Mouse (Mus musculus) liver, embryonic 11.5 days (tissue): ENCODE data around the gene 4930558K02Rik. TPM values are rescaled to one million over a fixed set of nuclear protein-coding genes. Genes with fewer than 3 reads are reported as not detected.

Source experiments
- ATAC-seq: fragments of 200-750 bp; cut with Nextera tagmentation; replicated peaks from 2 replicates; pipeline ENCODE4 v1.8.0; 2017; ENCODE audit warnings: moderate number of reproducible peaks, mild to moderate bottlenecking, moderate TSS enrichment, moderate library complexity; ENCODE audit not compliant: low FRiP score
- DNase-seq: peaks from one replicate; pipeline ENCODE4 v3.0.0-alpha.2; 2017; ENCODE audit warnings: low spot score
- H3K27ac ChIP-seq: fragments of 300-500 bp; sonication (generic); 2 replicates; pipeline ENCODE4 v1.5.1; 2014; ENCODE audit warnings: mild to moderate bottlenecking, low read depth, low read length, control low read depth
- H3K27me3 ChIP-seq: fragments of 300-500 bp; sonication (generic); replicated peaks from 2 replicates; pipeline ENCODE4 v1.6.1; 2014; ENCODE audit warnings: low read length, mixed read lengths; ENCODE audit not compliant: control insufficient read depth, insufficient read depth
- H3K36me3 ChIP-seq: fragments of 300-500 bp; sonication (generic); 2 replicates; pipeline ENCODE4 v1.6.1; 2014; ENCODE audit warnings: mild to moderate bottlenecking, low read length, moderate library complexity, mixed read lengths; ENCODE audit not compliant: control insufficient read depth, insufficient read depth
- H3K4me1 ChIP-seq: fragments of 300-500 bp; sonication (generic); replicated peaks from 2 replicates; pipeline ENCODE4 v1.6.1; 2014; ENCODE audit warnings: low read length, mixed read lengths; ENCODE audit not compliant: control insufficient read depth, insufficient read depth
- H3K4me2 ChIP-seq: fragments of 300-500 bp; sonication (generic); 2 replicates; pipeline ENCODE4 v1.6.1; 2014; ENCODE audit warnings: mild to moderate bottlenecking, control low read depth, moderate library complexity
- H3K4me3 ChIP-seq: fragments of 300-500 bp; sonication (generic); 2 replicates; pipeline ENCODE4 v1.5.1; 2014; ENCODE audit warnings: low read depth, low read length, control low read depth
- H3K9ac ChIP-seq: fragments of 300-500 bp; sonication (generic); 2 replicates; pipeline ENCODE4 v1.6.1; 2014; ENCODE audit warnings: low read depth, low read length, control low read depth
- H3K9me3 ChIP-seq: fragments of 300-500 bp; sonication (generic); 2 replicates; pipeline ENCODE4 v1.6.1; 2016; ENCODE audit warnings: low read length, inconsistent platforms, mixed read lengths; ENCODE audit not compliant: control insufficient read depth
- WGBS: fragments of 180-500 bp; shearing (Covaris S2); extraction: QIAGEN DNeasy Blood & Tissue Kit; methylation state at CpG from one replicate; pipeline ENCODE4 v1.1.7; 2014; 5-methylcytosine and 5-hydroxymethylcytosine counted together
- polyA plus RNA-seq: library from polyadenylated mRNA; unstranded; fragments of >200 nt; fragmentation: Nextera tagmentation; extraction: Ambion mirVana; gene quantifications from 2 replicates; pipeline ENCODE4 v1.2.1, GENCODE M21; 2014

4930558K02Rik gene
- polyA plus RNA-seq, 1 experiment from 2014 or later = not detected

DNA sequence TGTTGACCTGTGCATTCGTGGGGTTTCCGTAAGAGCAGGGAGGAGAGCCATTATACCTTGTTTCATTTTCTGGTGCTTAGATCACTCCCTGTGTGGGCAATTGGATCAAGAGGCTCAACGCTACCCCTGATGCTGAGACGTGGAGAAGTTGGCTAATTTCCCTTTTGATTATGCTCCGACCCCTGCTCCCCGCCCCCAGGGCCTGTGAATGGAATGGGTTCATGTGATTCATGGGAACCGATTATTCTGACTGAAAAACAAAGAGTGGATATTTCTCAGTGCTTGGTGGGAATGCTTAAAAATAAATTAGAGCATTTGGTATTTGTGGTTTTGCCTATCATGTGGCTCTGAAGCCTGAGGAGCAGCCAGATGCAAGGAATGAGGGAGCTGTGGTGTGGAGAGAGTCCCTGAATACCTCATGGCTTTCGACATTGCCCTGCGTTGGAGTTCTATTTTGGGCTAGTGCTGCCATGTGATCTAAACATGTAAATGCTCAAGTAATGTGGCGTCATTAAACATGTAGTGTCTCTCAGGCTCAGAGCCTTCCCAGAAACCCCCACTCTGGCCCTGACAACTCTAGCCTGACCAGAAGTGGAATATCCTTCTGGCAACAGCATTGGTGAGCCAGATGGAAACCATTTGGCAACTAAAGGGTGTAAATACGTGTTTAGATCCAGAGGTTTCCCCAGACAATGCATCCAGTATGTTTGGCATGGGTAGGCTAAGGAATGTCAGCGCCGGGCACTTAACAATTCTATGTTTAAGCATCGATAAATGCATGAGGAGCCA is 24.5 kb upstream of the 4930558K02Rik start:
- Histone ChIP-seq H3K9ac (no peak overlapping the region), H3K36me3 (no peaks in the 10 kb centered on the region), H3K4me1 (peaks cover 5% of the 10 kb centered on the region; the same call in 1 of the 2 replicates), H3K27ac (peak overlapping the region; percentile 38; the same call in 1 of the 2 replicates), H3K4me2 (no peak overlapping the region), H3K9me3 (no peaks in the 10 kb centered on the region), H3K4me3 (no peak overlapping the region), H3K27me3 (no peaks in the 10 kb centered on the region)
- no peak for ATAC-seq
- no peak for DNase-seq
- WGBS = 74% methylated on average over 14 of the region's 14 CpGs

GRCm38 (mm10) chr1:162001328-162001727 is 21.9 kb upstream of the 4930558K02Rik start:
- DNase-seq = no peak
- Histone ChIP-seq H3K9me3 (no peaks in the 10 kb centered on the region), H3K4me3 (no peak overlapping the region), H3K4me2 (no peak overlapping the region), H3K27ac (no peak overlapping the region), H3K27me3 (no peaks in the 10 kb centered on the region), H3K4me1 (peaks cover 8% of the 10 kb centered on the region; the same call in 1 of the 2 replicates), H3K36me3 (no peaks in the 10 kb centered on the region), H3K9ac (no peak overlapping the region)
- WGBS = 79% methylated on average over 8 of the region's 8 CpGs
- no peak for ATAC-seq

- H3K9ac ChIP-seq = 0 out of 2 replicates have a peak overlapping the region, but pooled peaks have one; percentile 35
- no peak overlapping the region for H3K27ac ChIP-seq
- 0 out of 2 replicates have a peak overlapping the region, but pooled peaks have one; percentile 23 for H3K4me2 ChIP-seq
- ATAC-seq = peak; percentile 55; the same call in 1 of the 2 replicates
- H3K36me3 ChIP-seq = no peaks in the 10 kb centered on the region
- no peak overlapping the region for H3K4me3 ChIP-seq
- H3K4me1 ChIP-seq = peaks cover 8% of the 10 kb centered on the region; the same call in 1 of the 2 replicates
- H3K9me3 ChIP-seq = no peaks in the 10 kb centered on the region
- 11% methylated on average over 4 of the region's 4 CpGs for WGBS
- H3K27me3 ChIP-seq = no peaks in the 10 kb centered on the region
- peak; percentile 50 for DNase-seq
These were observed 20.5 kb upstream of the 4930558K02Rik start for GRCm38 (mm10) chr1:161999882-162000371.

DNA sequence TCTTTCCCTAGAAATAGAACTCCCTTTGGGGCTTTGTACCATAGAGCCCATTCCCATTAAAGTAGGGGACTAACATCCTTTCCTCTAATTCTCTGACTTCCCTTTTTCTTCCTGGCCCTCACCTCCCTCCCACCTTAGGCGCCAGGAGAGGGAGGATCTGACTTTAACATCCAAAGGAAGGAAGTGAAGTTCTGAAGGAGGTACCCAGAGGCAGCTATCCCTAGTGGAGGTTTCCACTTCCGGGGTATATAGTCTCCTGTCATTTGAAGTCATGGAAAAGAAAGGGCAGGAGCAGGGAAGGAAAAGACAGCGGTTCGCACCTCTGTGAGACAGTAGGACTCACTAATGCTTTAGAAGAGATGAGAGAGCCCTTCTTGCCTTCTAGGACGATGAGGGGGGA is 19.9 kb upstream of the 4930558K02Rik start:
- no peaks in the 10 kb centered on the region for H3K36me3 ChIP-seq
- 0 out of 2 replicates have a peak overlapping the region, but pooled peaks have one; percentile 8 for H3K27ac ChIP-seq
- DNase-seq (no peak), ATAC-seq (no peak)
- peaks cover 3% of the 10 kb centered on the region; the same call in 1 of the 2 replicates for H3K4me1 ChIP-seq
- no peaks in the 10 kb centered on the region for H3K9me3 ChIP-seq
- no peak overlapping the region for H3K9ac ChIP-seq
- WGBS = 37% methylated on average over 5 of the region's 5 CpGs
- H3K4me2 ChIP-seq = no peak overlapping the region
- no peaks in the 10 kb centered on the region for H3K27me3 ChIP-seq
- H3K4me3 ChIP-seq = no peak overlapping the region

DNA sequence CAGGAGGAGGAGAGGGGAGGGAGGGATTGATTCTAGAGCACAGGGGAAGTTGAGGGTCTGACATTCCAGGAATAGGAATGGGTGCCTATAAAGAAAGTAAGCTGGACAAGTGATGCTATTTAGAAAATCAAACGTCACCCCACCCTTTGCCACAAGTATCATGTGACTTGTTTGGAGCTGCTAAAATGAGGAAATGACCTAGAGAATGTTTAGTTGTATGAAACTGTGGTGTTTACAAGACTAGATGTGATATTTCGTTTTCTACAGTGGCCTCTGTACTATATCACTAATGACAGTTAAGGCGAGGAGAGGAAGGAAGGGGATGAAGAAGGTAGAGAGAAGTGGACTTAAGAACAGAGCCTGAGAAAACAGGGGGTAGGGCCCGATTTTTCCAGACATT is 19.3 kb upstream of the 4930558K02Rik start:
- Histone ChIP-seq H3K4me1 (0 out of 2 replicates have a peak, but pooled peaks cover 3% of the 10 kb centered on the region), H3K4me3 (no peak overlapping the region), H3K27me3 (no peaks in the 10 kb centered on the region), H3K27ac (no peak overlapping the region), H3K9me3 (no peaks in the 10 kb centered on the region), H3K4me2 (no peak overlapping the region), H3K36me3 (no peaks in the 10 kb centered on the region), H3K9ac (no peak overlapping the region)
- no peak for DNase-seq
- ATAC-seq = no peak
- WGBS = 46% methylated on average over 4 of the region's 4 CpGs

DNA sequence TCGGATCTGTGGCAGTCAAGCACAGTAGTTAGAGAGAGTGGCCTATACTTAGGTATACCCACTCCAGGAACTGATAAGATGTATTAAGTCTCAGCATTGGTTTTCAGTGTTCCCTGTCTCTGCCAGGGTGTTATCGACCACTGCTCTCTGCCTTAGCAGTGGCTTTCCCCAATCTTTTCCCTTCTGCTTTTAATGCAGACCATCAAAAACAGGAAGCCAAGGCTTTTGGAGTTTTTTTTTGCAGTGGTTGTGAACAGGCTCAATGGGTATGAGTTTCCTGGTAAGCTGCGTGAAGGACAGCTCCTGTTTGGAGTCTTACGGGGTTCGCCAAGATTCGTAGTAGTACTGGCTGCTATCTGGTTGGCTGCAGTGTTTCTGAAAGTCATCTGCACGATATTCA is 13.0 kb upstream of the 4930558K02Rik start:
- Histone ChIP-seq H3K36me3 (no peaks in the 10 kb centered on the region), H3K9me3 (no peaks in the 10 kb centered on the region), H3K4me1 (0 out of 2 replicates have a peak, but pooled peaks cover 3% of the 10 kb centered on the region), H3K27me3 (no peaks in the 10 kb centered on the region), H3K4me2 (no peak overlapping the region), H3K4me3 (no peak overlapping the region), H3K27ac (no peak overlapping the region), H3K9ac (no peak overlapping the region)
- DNase-seq (no peak), ATAC-seq (no peak)
- WGBS = 72% methylated on average over 7 of the region's 7 CpGs

DNA sequence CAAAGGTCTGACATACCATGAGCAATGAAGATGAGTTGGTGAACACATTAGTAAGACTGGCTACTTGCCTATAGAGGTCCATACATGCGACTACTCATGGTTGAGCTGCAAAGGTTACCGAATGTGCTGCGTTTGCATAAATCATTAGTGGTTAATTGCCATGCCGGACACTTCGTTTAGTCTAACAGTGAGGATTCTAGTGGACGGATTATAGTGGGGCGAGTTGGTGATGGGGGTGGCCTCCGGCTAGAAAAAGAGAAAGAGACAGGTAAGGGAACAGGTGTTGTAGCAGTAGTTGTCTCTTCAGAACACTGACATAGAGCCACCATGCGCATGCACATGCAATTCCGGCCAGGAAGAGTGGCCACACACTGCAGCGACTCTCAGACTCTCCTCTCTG is 12.4 kb upstream of the 4930558K02Rik start:
- Histone ChIP-seq H3K4me2 (no peak overlapping the region), H3K4me1 (0 out of 2 replicates have a peak, but pooled peaks cover 1% of the 10 kb centered on the region), H3K4me3 (no peak overlapping the region), H3K9ac (no peak overlapping the region), H3K9me3 (no peaks in the 10 kb centered on the region), H3K27me3 (no peaks in the 10 kb centered on the region), H3K36me3 (no peaks in the 10 kb centered on the region), H3K27ac (no peak overlapping the region)
- no peak for DNase-seq
- ATAC-seq = no peak
- WGBS = 91% methylated on average over 11 of the region's 11 CpGs

DNA sequence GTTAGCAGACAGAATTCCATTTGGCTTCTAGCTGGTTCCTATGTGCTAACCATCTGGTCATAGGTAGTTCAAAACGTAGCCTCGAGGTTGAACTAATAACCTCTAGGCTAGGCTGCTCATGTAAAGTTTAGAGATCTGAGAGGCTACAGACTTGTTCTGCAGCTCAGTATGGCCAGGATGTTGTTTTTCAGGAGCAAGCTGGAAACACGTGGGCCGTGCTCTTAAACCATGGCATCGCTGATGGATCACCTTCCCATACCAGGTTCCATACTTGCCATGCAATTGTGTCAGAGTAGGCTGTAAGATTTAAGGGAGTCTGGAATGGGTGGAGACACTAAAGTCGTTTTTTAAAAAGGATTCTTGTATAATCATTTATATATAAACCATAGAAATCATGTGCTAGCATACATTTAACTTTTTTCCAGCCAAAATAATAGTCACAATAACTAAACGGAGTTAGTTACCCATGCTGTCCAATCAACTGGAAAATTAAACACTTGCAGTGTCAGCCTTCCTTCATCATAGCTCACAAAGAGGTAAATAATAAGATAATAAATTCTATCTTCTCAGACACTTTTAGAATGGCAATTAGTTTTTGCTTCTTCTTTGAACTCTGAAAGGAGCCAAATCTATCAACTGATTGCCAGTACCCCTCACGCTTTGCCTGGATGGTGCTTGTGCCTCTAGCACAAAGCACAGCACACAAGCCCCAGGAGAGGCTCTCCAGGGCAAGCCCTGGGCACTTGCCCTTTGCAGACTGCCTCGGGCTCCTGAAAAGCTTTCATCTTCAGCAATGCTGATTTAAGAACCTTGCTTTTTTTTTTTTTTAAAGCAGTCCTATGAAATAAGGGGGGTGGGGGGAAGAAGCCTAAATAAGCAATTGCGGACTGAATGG is 11.5 kb upstream of the 4930558K02Rik start:
- Histone ChIP-seq H3K4me1 (no peaks in the 10 kb centered on the region), H3K4me2 (no peak overlapping the region), H3K36me3 (no peaks in the 10 kb centered on the region), H3K27me3 (no peaks in the 10 kb centered on the region), H3K9me3 (no peaks in the 10 kb centered on the region), H3K9ac (no peak overlapping the region), H3K27ac (no peak overlapping the region), H3K4me3 (no peak overlapping the region)
- DNase-seq (no peak), ATAC-seq (no peak)
- 75% methylated on average over 10 of the region's 10 CpGs for WGBS
